Mouse (Mus musculus): ENCODE data around the gene Ifnk.

DNA sequence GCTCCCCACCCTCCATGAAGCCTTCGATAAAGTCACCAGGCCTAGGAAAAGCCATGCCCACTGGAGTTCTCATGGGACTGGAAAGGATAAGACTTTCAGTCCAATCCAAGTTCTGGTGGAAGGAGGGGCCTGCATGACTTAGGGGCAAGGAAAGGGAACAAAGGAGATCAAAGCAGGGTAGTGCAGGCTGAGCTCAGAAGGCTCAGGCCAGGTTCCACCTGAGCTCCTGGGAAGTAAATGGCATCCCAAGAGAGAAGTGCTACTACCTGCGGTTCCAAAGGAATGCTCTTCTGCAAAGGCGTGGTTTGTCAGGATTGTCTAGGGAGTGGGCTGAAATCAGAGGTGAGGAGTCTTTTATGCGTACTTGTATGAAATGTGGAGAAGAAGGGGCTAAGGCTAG, 39.4 kb upstream of the Ifnk start:
- TF ChIP-seq CTCF (conservative IDR thresholded peaks at IDR 0.05; ENCODE audit: low read length) (no peak), POU5F1 (IDR thresholded peaks at IDR 0.05; ENCODE audit: borderline replicate concordance, low read length) (no peak)
